Mouse (Mus musculus) embryonic fibroblast, embryonic 13.5 days (primary cell): Measurements from ENCODE around the gene Wdr41.

Source experiments
- CTCF ChIP-seq: IDR thresholded peaks from 2 replicates; pipeline ENCODE4 v1.5.1; 2011; ENCODE audit warnings: mild to moderate bottlenecking, control low read depth, low read length, moderate library complexity, borderline replicate concordance; ENCODE audit not compliant: insufficient read depth
- POLR2A ChIP-seq: IDR thresholded peaks from 2 replicates; pipeline ENCODE4 v1.6.1; 2011; ENCODE audit warnings: low read depth, mild to moderate bottlenecking, control low read depth, low read length, moderate library complexity

DNA sequence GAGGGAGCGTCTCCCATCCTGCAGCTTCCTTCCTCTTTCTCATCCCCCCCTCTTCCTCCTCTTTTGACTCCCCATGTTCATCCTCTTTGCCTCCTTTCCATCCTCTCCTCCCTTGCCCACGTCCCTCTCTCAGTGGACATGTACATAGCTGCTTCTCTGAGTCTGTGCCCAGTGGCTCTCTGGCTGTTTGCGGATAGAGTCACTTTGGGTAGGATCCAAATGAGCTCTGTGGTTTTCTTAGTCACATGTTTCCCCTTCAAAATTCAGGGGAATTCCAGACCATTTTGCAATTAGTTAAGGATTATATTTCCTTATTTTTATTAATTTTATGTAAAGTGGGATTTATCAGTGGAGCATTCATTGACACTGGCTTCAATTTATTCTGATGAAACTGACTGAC is 48.1 kb upstream of the Wdr41 start:
- TF ChIP-seq CTCF (no peak), POLR2A (no peak)
